Mouse (Mus musculus) limb, embryonic 13.5 days (tissue): Measurements from ENCODE around the gene Lrrfip2. TPM values are rescaled to one million over a fixed set of nuclear protein-coding genes. Genes with fewer than 3 reads are reported as not detected.

Source experiments
- ATAC-seq: fragments of 200-750 bp; cut with Nextera tagmentation; 2 replicates; pipeline ENCODE4 v1.8.0; 2017; ENCODE audit warnings: low read depth, moderate number of reproducible peaks, moderate TSS enrichment; ENCODE audit not compliant: low FRiP score
- H3K27ac ChIP-seq: fragments of 300-500 bp; sonication (generic); 2 replicates; pipeline ENCODE4 v1.5.1; 2015; ENCODE audit warnings: inconsistent platforms, mild to moderate bottlenecking, moderate library complexity
- H3K27me3 ChIP-seq: fragments of 300-500 bp; sonication (generic); 2 replicates; pipeline ENCODE4 v1.6.1; 2015; ENCODE audit warnings: mild to moderate bottlenecking, inconsistent platforms
- H3K36me3 ChIP-seq: fragments of 300-500 bp; sonication (generic); 2 replicates; pipeline ENCODE4 v1.6.1; 2015; ENCODE audit warnings: inconsistent platforms, mild to moderate bottlenecking, moderate library complexity
- H3K4me1 ChIP-seq: fragments of 300-500 bp; sonication (generic); 2 replicates; pipeline ENCODE4 v1.6.1; 2015; ENCODE audit warnings: inconsistent platforms
- H3K4me2 ChIP-seq: fragments of 300-500 bp; sonication (generic); replicated peaks from 2 replicates; pipeline ENCODE4 v1.6.1; 2015; ENCODE audit warnings: inconsistent platforms, mild to moderate bottlenecking, moderate library complexity
- H3K4me3 ChIP-seq: fragments of 300-500 bp; sonication (generic); 2 replicates; pipeline ENCODE4 v1.5.1; 2015; ENCODE audit warnings: moderate library complexity, mild to moderate bottlenecking, inconsistent platforms
- H3K9ac ChIP-seq: fragments of 300-500 bp; sonication (generic); 2 replicates; pipeline ENCODE4 v1.6.1; 2015; ENCODE audit warnings: mild to moderate bottlenecking, inconsistent platforms
- H3K9me3 ChIP-seq: fragments of 300-500 bp; sonication (generic); 2 replicates; pipeline ENCODE4 v1.6.1; 2016; ENCODE audit warnings: inconsistent platforms
- WGBS: fragments of 180-500 bp; shearing (Covaris S2); methylation state at CpG from one replicate; pipeline ENCODE4 v1.1.7; 2015; 5-methylcytosine and 5-hydroxymethylcytosine counted together
- polyA plus RNA-seq: library from polyadenylated mRNA; unstranded; fragments of >200 nt; fragmentation: Nextera tagmentation; extraction: Ambion mirVana; gene quantifications from 2 replicates; pipeline ENCODE4 v1.2.1, GENCODE M21; 2015

Gene Lrrfip2
- polyA plus RNA-seq, 1 experiment from 2014 or later: 37.2 TPM

GRCm38 (mm10) chr9:111247682-111248246, 130.4 kb downstream of the Lrrfip2 start:
- H3K4me3 ChIP-seq: no peak overlapping the region
- no peak overlapping the region for H3K27ac ChIP-seq
- WGBS: 84% methylated on average over 3 of the region's 3 CpGs
- H3K36me3 ChIP-seq: peaks cover 73% of the 10 kb centered on the region
- no peaks in the 10 kb centered on the region for H3K9me3 ChIP-seq
- H3K4me1 ChIP-seq: no peaks in the 10 kb centered on the region
- H3K9ac ChIP-seq: no peak overlapping the region
- H3K4me2 ChIP-seq: no peak overlapping the region
- H3K27me3 ChIP-seq: no peaks in the 10 kb centered on the region
- ATAC-seq: peak; percentile 61; the same call in 1 of the 2 replicates

GRCm38 (mm10) chr9:111252161-111252869, 134.9 kb downstream of the Lrrfip2 start:
- Histone ChIP-seq H3K9me3 (no peaks in the 10 kb centered on the region), H3K4me2 (no peak overlapping the region), H3K27ac (no peak overlapping the region), H3K9ac (no peak overlapping the region), H3K27me3 (no peaks in the 10 kb centered on the region), H3K4me1 (no peaks in the 10 kb centered on the region), H3K36me3 (peaks cover 82% of the 10 kb centered on the region), H3K4me3 (no peak overlapping the region)
- WGBS: 75% methylated on average over 7 of the region's 7 CpGs
- no peak for ATAC-seq

DNA sequence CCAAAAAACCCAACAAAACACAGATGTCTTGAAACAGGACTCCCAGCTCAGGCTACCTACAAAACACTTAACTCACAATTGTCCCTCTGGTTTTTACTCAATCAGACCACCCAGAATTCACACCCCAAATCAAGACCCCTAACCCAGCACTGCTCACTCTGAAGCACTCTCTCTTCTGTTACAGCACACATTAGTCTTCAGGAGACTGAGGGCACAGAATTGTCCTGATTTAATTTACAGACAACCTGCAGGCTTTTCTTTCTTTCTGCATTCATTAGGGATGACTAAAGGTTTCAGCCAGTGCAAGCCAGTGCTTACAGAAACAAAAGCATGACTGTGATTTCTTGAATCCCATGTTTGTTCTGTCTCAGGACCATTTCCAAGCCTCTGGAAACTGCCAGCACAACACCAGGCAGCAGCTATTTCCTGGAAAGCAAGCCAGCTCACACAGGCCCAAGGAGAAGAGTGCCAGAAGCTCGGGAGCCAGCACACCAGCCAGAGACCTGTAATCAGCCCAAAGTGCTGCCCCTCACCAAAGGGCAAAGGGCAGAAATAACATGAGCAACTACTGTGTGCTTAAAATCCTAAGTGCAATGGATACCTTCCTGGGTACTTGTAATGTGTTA, 143.1 kb downstream of the Lrrfip2 start:
- peak overlapping the region; percentile 61; the same call in 1 of the 2 replicates for H3K27ac ChIP-seq
- H3K4me1 ChIP-seq: peaks cover 10% of the 10 kb centered on the region; the same call in 1 of the 2 replicates
- H3K9ac ChIP-seq: no peak overlapping the region; the same call in 1 of the 2 replicates
- no peak for ATAC-seq
- peaks cover 57% of the 10 kb centered on the region for H3K36me3 ChIP-seq
- H3K27me3 ChIP-seq: no peaks in the 10 kb centered on the region
- H3K9me3 ChIP-seq: no peaks in the 10 kb centered on the region
- no peak overlapping the region for H3K4me2 ChIP-seq
- no peak overlapping the region for H3K4me3 ChIP-seq
- WGBS: 20% methylated on average over 1 of the region's 1 CpGs

GRCm38 (mm10) chr9:111261356-111261755, 144.0 kb downstream of the Lrrfip2 start:
- peaks cover 10% of the 10 kb centered on the region; the same call in 1 of the 2 replicates for H3K4me1 ChIP-seq
- H3K36me3 ChIP-seq: peaks cover 56% of the 10 kb centered on the region
- 88% methylated on average over 4 of the region's 4 CpGs for WGBS
- no peak overlapping the region for H3K4me3 ChIP-seq
- peak overlapping the region; percentile 61; the same call in 1 of the 2 replicates for H3K27ac ChIP-seq
- no peak overlapping the region for H3K9ac ChIP-seq
- ATAC-seq: no peak
- no peaks in the 10 kb centered on the region for H3K27me3 ChIP-seq
- no peaks in the 10 kb centered on the region for H3K9me3 ChIP-seq
- no peak overlapping the region for H3K4me2 ChIP-seq

- Histone ChIP-seq H3K36me3 (peaks cover 28% of the 10 kb centered on the region), H3K9ac (no peak overlapping the region), H3K4me1 (peaks cover 11% of the 10 kb centered on the region), H3K4me3 (no peak overlapping the region), H3K9me3 (no peaks in the 10 kb centered on the region), H3K4me2 (no peak overlapping the region), H3K27ac (no peak overlapping the region), H3K27me3 (no peaks in the 10 kb centered on the region)
- no peak for ATAC-seq
- 94% methylated on average over 2 of the region's 2 CpGs for WGBS
Measured at GRCm38 (mm10) chr9:111267998-111268397, 150.6 kb downstream of the Lrrfip2 start.

DNA sequence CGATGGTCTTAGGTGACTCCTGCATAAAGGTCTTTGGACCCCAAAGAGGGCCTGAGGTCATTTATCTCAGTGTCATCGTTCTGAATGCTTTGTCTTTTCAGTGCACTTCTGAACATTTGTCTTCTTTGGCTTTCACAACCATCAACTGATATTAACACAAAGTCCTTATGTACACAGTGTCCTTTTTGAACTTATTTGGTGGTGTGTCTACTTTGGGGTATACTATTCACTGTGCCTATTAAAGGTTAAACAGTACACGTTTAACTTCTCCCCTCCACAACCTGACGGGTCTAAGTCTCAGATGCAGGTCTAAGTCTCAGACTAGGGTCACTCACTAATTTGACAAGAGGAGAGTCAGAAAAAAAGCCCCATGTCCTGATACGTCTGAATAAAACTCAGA, 153.2 kb downstream of the Lrrfip2 start:
- H3K9ac ChIP-seq: peak overlapping the region; percentile 84
- H3K36me3 ChIP-seq: peaks cover 31% of the 10 kb centered on the region
- H3K4me2 ChIP-seq: peak overlapping the region; percentile 76
- peaks cover 35% of the 10 kb centered on the region for H3K4me1 ChIP-seq
- peak overlapping the region; percentile 95 for H3K27ac ChIP-seq
- no peaks in the 10 kb centered on the region for H3K9me3 ChIP-seq
- WGBS: 20% methylated on average over 5 of the region's 5 CpGs
- H3K4me3 ChIP-seq: peak overlapping the region; percentile 91
- H3K27me3 ChIP-seq: no peaks in the 10 kb centered on the region
- no peak for ATAC-seq

DNA sequence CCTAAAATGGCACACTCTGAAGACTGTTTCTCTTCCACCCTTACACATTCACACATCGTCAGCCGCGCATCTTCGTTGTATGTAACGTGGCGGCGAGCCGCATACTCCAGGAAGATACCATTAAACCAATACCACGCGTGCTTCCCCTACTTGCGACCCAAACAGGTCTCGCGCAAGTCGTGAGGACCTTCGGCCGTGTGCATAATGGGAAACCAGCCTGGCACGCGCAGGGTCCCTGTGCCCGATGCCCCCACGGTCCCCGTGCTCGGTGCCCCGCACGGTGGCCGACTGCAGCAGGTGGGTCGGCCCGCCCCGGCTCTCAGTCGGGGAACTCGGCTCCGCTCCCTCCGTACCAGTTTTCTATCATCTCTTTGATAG, 153.7 kb downstream of the Lrrfip2 start:
- under 1% methylated on average over 32 of the region's 32 CpGs for WGBS
- Histone ChIP-seq H3K4me3 (peak overlapping the region; percentile 91), H3K36me3 (peaks cover 32% of the 10 kb centered on the region), H3K4me1 (peaks cover 39% of the 10 kb centered on the region), H3K9ac (peak overlapping the region; percentile 84), H3K4me2 (peak overlapping the region; percentile 76), H3K9me3 (no peaks in the 10 kb centered on the region), H3K27me3 (no peaks in the 10 kb centered on the region), H3K27ac (peak overlapping the region; percentile 95)
- peak; percentile 66 for ATAC-seq

- WGBS: under 1% methylated on average over 64 of the region's 64 CpGs
- H3K4me1 ChIP-seq: peaks cover 44% of the 10 kb centered on the region
- no peaks in the 10 kb centered on the region for H3K27me3 ChIP-seq
- peaks cover 33% of the 10 kb centered on the region for H3K36me3 ChIP-seq
- H3K9ac ChIP-seq: peak within 1 kb of the TSS; percentile 97
- peak within 1 kb of the TSS; percentile 91 for H3K4me3 ChIP-seq
- peak within 1 kb of the TSS; percentile 95 for H3K27ac ChIP-seq
- peak within 1 kb of the TSS; percentile 91 for H3K4me2 ChIP-seq
- H3K9me3 ChIP-seq: no peaks in the 10 kb centered on the region
- ATAC-seq: peak; percentile 100
Measured at GRCm38 (mm10) chr9:111271434-111272160, 154.2 kb downstream of the Lrrfip2 start, which contains the start of the genes Mlh1 and Epm2aip1. Gene Mlh1 (minus strand): TSS chr9:111271791. Gene Epm2aip1 (plus strand): TSS chr9:111271929.

- H3K9ac ChIP-seq: peak overlapping the region; percentile 97
- H3K36me3 ChIP-seq: peaks cover 30% of the 10 kb centered on the region
- no peaks in the 10 kb centered on the region for H3K9me3 ChIP-seq
- WGBS: 9% methylated on average over 19 of the region's 19 CpGs
- peak overlapping the region; percentile 91 for H3K4me2 ChIP-seq
- ATAC-seq: no peak
- H3K27ac ChIP-seq: peak overlapping the region; percentile 94
- peaks cover 47% of the 10 kb centered on the region for H3K4me1 ChIP-seq
- H3K4me3 ChIP-seq: peak overlapping the region; percentile 91
- no peaks in the 10 kb centered on the region for H3K27me3 ChIP-seq
Measured at GRCm38 (mm10) chr9:111272356-111272755, 155.0 kb downstream of the Lrrfip2 start.

- WGBS: 67% methylated on average over 15 of the region's 15 CpGs
- Histone ChIP-seq H3K36me3 (peaks cover 34% of the 10 kb centered on the region), H3K4me2 (peak overlapping the region; percentile 91), H3K4me1 (peaks cover 47% of the 10 kb centered on the region), H3K9ac (peak overlapping the region; percentile 97), H3K27ac (no peak overlapping the region), H3K9me3 (no peaks in the 10 kb centered on the region), H3K4me3 (peak overlapping the region; percentile 91), H3K27me3 (no peaks in the 10 kb centered on the region)
- ATAC-seq: no peak
Measured at GRCm38 (mm10) chr9:111272996-111273785, 155.8 kb downstream of the Lrrfip2 start.

- peak overlapping the region; percentile 91 for H3K4me3 ChIP-seq
- WGBS: 77% methylated on average over 1 of the region's 1 CpGs
Measured at GRCm38 (mm10) chr9:111273958-111274357, 156.6 kb downstream of the Lrrfip2 start.

More at GRCm38 (mm10) chr9:111273958-111274357, 156.6 kb downstream of the Lrrfip2 start:
- Histone ChIP-seq H3K4me1 (peaks cover 47% of the 10 kb centered on the region), H3K9ac (no peak overlapping the region), H3K27ac (no peak overlapping the region), H3K36me3 (peaks cover 42% of the 10 kb centered on the region), H3K9me3 (no peaks in the 10 kb centered on the region), H3K27me3 (no peaks in the 10 kb centered on the region), H3K4me2 (peak overlapping the region; percentile 91)
- no peak for ATAC-seq
